Mouse (Mus musculus): ENCODE measurements around the gene Cabin1. TPM values are rescaled to one million over a fixed set of nuclear protein-coding genes. Genes with fewer than 3 reads are reported as not detected.
A peak's percentile ranks its signal among the peaks of the same experiment; 100 is the strongest.

The Cabin1 gene
- total RNA-seq, 1 experiment from 2014 or later, result 29.4 TPM

DNA sequence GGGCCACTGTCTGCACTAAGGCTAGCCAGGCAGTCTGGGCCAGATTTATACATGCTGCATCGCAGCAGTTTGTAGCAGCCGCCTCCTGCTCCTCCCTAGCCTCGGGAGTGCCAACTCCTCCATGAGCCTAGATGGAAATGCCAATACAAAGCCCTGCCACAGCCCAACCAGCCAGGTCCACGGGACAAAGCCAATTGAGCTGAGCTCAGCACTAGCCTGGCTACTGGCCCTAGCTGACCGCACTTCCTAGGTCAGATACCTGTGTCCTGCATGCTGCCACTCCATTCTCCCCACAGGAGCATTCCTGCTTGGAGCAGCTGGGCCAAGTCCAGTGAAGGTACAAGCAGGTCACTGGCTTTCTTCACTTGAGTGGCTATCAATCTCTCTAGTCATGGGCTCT, 86.2 kb downstream of the Cabin1 start:
- no peak for ATAC-seq (replicated peaks; ENCODE audit: insufficient number of reproducible peaks, low FRiP score, low TSS enrichment, poor library complexity, severe bottlenecking)

DNA sequence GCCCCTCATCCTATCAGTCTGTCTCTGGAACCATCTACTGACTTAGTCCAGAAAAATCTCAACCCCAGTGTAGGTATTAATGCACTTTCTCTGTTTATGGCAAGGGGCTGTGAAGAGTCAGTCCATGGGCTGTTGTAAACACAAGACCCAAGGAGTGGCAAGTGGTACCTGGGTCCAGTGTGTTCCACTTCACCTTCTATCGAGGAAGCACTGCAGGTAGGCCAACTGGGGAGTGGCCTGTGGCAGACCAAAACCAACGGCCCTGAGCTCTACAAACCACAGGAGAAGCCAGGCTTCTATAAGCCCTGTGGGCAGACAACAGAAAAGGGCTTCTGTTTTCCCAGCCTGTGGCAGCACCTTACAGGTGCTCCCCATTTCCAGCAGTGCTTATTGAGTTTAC, 86.6 kb downstream of the Cabin1 start:
- no peak for ATAC-seq (replicated peaks; ENCODE audit: insufficient number of reproducible peaks, low FRiP score, low TSS enrichment, poor library complexity, severe bottlenecking)

DNA sequence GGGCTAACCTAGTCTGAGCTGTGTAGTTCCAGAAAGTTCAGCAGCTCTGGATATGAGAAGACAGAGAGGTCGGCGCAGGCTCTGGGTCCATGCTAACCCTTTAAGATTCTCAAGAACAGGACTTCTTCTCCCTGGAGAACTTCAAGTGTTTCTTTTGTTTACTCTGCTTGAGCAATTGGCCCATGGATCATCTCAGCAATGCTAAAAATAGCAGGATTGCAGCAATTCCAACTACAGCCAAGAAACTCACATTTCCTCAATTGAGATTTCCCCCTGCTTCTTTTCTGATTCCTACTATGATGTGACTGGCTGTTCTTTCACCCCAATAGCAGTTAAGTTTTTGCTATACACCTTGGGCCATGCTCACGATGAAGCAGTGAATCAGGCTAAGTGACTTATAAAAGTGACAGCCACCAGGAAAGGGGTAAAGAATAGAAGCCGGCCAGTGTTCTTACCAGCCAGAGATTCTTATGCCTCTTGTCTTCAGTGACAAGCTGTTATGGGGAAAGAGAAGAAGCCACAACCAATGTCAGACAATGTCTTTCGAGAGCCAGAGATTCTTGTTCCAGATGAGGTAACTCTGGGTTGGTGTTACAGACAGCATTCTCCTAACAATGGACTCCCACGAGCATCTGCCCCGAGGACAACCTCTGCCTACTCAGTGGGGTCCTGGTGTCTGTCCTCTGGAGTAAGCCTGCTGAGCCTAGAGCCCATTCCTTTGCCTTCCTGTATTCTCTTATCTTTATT, 87.1 kb downstream of the Cabin1 start:
- ATAC-seq (replicated peaks; ENCODE audit: insufficient number of reproducible peaks, low FRiP score, low TSS enrichment, poor library complexity, severe bottlenecking), result 0 out of 2 replicates have a peak, but pooled peaks have one; percentile 5

DNA sequence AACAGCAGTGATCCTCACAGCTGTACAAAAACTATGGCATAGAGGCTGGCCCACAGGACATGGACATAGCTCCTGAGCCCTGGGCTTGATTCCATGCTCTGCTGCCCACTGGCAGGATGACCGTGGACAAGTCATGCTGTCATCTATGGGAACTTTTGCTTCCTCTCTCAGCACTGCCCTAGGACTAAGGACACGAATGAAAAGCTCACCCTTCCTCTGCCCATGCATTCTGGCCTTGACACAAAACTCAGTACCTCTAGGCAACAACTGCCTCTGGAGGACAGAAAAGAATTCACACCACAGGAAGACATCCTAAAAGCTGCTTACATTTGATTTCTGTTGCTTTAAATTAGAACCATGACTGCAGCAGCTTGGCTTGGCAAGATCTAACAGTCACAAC, 87.9 kb downstream of the Cabin1 start:
- ATAC-seq (replicated peaks; ENCODE audit: insufficient number of reproducible peaks, low FRiP score, low TSS enrichment, poor library complexity, severe bottlenecking), result no peak

DNA sequence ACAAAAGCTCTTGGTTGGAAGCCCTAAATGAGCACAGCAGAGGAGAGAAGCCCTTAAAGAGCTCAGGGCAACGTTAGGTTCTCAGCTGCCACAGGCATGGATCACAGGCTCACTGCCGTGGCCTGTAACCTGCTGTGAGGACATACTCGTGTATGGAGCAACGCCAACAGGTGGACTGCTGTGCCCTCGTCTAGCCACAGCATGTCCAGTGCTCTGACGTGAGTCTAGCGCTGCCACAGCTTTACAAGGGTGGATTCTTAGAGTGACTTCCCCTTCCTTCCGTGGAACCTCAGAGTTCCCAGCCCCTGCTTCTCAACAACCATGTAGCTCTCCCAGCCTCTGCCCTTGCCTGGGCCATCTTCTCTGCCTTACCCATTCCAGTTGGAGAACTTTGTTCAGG, 88.5 kb downstream of the Cabin1 start:
- 0 out of 2 replicates have a peak, but pooled peaks have one; percentile 18 for ATAC-seq (replicated peaks; ENCODE audit: insufficient number of reproducible peaks, low FRiP score, low TSS enrichment, poor library complexity, severe bottlenecking)

DNA sequence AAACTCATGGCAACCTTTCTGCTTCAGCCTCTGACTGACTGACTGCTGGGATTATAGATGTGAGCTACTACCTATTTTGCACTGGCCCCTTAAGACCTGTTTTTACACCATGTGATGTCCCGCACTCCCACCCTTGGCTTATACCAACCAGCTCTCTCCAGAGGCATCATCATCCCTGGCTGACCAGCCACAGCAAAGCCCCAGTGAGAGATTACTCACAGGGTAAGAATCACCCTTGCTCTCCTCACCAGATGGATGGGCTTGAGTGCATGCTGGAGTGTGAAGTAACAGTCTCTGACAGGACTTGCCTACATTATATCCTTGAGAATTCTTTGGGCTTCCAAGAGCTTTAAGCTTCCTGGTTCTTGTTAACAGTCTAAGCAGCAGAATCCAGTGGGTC, 94.2 kb downstream of the Cabin1 start:
- ATAC-seq (replicated peaks; ENCODE audit: insufficient number of reproducible peaks, low FRiP score, low TSS enrichment, poor library complexity, severe bottlenecking), result no peak

DNA sequence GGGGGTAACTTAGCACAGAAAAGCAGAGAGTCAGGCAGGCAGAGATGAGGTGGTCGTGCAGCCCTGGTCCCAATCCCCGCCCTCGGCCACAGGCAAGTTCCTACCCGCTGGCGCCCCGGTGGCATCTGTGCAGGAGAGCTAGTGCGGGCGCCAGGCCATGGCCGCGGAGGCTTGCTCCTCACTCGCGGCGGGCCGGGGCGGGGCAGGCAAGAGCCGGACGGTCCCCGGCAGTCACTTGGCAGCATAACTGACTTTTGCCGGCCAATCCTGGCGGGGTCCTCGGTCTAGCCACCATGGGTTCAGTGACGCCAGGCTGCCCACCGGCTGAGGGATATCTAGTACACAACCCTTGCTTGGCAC, 96.2 kb downstream of the Cabin1 start:
- ATAC-seq (replicated peaks; ENCODE audit: insufficient number of reproducible peaks, low FRiP score, low TSS enrichment, poor library complexity, severe bottlenecking), result 0 out of 2 replicates have a peak, but pooled peaks have one; percentile 18

DNA sequence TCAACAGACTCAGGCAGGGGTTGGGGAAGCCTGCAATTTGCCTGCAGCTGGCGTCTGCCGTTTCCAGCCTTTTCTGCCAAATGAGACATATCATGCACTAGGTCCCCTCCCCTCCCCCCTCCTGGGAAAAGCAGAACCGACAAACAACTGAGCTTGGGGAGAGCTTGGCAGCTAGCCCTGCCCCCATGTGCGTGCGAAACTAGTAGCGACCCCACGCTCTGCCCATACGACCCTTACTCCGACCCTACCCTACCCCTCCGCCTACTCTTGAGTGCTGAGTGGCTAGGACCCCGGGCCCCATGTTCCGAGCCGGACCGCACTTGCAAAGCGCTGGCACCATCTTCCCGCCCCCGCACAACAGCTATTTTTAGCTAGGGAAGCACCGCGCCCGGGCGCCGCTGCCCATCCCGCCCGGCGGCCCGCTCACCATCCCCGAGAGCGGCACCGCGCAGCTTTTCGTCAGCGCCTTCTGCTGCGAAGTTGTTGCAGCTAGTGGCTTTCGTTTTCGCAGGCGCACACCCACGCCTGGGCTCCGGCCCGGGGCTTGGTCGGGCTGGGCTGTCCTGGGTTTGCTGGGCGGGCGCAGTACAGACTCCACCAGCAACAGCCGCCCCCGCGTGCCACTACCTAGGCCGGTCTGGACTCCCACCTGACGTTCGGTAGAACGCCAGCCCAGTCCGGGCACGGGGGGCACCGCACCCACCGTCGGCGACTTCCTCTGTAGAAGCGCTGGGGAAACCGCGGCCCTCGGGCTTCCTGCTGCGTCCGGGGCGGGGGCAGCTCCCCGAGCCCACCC, 96.8 kb downstream of the Cabin1 start:
- ATAC-seq (replicated peaks; ENCODE audit: insufficient number of reproducible peaks, low FRiP score, low TSS enrichment, poor library complexity, severe bottlenecking), result 0 out of 2 replicates have a peak, but pooled peaks have one; percentile 27

DNA sequence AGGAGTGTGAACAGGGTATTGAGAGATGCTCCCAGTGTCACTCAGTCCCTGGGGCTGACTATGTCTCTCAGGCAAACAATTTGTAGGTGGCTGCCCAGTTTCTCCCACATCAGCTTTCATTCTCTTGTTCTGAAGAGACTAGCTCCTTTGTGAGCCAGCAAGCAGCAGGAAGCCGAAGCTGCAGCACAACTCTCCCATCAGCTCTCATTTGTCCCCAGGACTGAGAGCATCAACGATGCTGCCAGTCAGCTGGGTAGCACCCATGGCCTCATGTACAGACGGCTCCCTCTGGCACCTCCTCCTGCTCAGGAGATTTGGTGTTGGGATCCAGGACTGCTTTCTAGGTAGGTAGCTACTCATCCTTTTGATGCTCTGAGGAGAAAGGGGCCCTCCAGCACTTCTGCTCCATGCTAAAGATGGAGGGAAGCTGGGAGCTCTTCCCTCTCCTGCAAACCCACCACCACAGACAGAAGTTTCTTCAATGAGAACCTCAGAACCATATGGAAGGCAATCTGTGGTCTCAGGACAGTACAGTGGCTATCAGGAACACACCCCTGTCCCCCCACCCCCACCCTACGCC, 97.6 kb downstream of the Cabin1 start:
- no peak for ATAC-seq (replicated peaks; ENCODE audit: insufficient number of reproducible peaks, low FRiP score, low TSS enrichment, poor library complexity, severe bottlenecking)

DNA sequence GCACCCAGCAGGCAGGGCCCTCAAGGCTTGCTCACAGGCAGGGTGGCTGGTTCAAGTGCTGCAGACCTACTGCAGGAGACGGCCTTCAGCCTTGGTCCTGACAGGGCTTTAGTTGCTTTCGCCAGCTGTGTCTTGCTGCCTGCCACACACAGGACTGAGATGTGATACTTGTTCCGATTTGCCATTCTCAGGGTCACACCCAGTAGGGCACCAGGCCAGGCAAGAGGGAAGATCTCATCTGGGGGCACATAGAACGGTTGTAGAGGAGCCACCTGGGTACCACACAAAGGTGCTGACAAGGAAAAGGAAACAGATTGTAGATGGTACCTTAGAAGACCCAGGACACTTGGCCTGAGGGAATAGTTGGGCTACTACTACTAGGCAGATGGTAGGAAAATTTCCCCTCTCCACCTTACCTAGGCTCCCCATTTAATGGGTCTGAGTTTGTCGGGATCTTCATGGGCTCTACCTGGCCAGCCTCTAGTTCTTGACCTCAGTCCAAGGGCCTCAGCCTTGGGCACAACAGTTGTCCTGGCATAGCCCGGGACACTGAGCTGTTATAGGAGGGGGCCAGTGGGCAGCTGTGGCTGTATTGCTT, 99.4 kb downstream of the Cabin1 start:
- no peak for ATAC-seq (replicated peaks; ENCODE audit: insufficient number of reproducible peaks, low FRiP score, low TSS enrichment, poor library complexity, severe bottlenecking)

DNA sequence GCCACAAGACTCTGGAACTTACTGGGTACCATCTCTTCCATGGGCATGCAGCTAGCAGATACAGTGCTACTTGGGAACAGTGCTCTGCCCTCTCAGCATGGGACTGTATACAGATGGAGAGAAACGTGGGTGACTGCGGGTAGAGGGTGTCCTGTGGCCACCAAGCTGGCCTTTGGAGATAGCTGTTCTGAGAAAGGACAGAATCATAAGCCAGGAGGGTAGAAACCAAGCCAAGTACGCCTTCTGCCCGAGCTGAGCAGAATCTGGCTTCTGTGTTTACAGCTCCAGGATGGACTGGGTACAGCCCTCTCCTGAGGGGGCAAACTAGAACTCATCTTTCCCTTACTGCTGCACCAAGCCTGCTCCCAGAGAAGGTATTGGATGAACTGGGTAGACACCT, 101.6 kb downstream of the Cabin1 start:
- no peak for ATAC-seq (replicated peaks; ENCODE audit: insufficient number of reproducible peaks, low FRiP score, low TSS enrichment, poor library complexity, severe bottlenecking)

DNA sequence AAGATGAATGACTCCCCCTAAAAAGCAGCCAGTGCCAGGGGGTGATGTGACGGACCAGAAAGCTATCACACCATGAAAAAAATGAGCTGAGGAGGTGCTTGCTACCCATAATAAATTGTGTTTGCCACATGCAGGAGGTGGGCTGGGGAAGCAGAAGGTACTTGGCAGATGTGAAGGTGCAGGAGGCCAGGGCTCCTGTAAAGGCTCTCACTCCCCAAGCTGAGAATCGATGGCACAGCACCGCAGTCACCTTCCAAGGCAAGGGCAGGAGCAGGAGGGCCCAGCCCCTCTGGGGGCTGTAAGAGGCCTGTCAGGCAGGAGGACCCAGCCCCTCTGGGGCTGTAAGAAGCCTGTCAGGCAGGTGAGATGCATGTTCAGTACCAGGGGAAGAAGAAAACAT, 102.3 kb downstream of the Cabin1 start:
- ATAC-seq (replicated peaks; ENCODE audit: insufficient number of reproducible peaks, low FRiP score, low TSS enrichment, poor library complexity, severe bottlenecking), result no peak

DNA sequence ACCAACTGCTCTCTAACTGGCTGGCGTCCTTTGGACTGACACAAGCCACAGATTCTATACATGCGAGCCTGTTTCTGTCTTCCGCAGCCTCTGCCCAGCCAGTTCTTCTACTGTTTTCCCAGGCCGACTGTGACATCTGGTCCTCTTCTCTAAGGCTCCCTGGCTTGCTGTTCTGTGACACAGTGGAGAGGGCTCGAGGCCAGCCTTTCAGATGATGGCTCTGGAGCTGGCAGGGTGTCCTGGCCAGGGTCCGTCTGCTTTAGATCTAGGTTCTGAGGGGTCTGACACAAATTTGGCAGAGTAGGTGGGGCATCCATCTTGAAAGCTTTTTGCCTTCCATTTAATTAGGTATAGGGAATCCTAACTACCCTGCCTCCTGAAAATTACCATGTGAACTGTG, 102.8 kb downstream of the Cabin1 start:
- ATAC-seq (replicated peaks; ENCODE audit: insufficient number of reproducible peaks, low FRiP score, low TSS enrichment, poor library complexity, severe bottlenecking), result no peak

DNA sequence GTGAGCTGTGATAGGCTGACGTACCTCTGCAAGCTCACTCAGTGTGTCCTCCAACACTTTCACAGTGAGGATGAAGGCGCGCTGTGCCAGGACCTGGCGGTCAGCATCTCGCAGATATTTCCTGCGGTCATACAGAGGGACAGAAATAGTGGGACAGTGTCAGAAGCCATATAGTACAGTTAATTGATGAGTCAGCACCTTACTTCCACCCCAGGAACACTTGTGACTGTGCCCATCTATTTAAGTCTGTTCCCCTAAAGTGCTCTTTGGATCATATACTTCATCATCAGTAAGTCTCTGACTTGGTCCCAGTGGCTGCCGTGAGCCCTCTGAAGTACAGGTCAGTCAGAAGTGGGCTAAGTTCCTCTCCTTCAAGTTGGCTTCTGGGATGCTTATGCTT, 106.4 kb downstream of the Cabin1 start:
- ATAC-seq (replicated peaks; ENCODE audit: insufficient number of reproducible peaks, low FRiP score, low TSS enrichment, poor library complexity, severe bottlenecking), result no peak

DNA sequence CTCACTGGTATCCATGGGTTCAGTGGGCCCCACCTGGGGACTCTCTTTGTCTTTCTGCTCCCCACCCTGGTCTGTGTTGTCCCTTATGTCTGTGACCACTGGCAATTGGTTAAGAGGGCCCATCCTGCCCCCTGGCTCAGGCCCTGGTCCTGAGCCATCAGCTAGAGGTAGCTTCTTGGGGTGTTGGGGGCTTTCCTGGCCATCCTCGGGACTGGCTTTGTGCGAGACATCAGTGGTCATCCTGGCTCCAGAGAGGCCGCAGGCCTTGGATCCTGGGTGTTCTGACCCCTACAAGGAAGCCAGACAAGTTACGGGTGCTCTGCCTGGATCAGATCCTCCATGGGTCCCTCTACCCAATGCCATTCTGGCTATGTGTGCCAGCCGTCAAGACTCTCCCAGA, 107.0 kb downstream of the Cabin1 start:
- no peak for ATAC-seq (replicated peaks; ENCODE audit: insufficient number of reproducible peaks, low FRiP score, low TSS enrichment, poor library complexity, severe bottlenecking)

DNA sequence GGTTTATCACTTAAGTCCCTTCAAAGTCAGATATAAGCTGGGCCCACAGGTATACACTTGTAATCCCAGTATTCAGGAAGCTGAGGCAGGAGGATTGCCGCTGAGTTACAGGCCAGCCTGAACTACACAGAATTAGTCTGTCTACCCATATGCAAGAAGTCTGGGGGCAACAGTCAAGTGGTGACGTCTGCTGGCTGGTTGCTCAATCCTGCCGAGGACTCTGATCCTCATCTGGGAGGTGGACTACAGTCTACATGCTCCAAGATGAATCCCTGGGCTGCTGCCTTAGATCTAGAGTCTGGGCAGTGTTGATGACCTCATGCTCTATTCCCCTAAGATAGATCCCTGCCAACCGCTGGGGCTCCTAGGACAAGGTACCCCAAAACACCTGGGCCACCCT, 110.1 kb downstream of the Cabin1 start:
- ATAC-seq (replicated peaks; ENCODE audit: insufficient number of reproducible peaks, low FRiP score, low TSS enrichment, poor library complexity, severe bottlenecking), result no peak

DNA sequence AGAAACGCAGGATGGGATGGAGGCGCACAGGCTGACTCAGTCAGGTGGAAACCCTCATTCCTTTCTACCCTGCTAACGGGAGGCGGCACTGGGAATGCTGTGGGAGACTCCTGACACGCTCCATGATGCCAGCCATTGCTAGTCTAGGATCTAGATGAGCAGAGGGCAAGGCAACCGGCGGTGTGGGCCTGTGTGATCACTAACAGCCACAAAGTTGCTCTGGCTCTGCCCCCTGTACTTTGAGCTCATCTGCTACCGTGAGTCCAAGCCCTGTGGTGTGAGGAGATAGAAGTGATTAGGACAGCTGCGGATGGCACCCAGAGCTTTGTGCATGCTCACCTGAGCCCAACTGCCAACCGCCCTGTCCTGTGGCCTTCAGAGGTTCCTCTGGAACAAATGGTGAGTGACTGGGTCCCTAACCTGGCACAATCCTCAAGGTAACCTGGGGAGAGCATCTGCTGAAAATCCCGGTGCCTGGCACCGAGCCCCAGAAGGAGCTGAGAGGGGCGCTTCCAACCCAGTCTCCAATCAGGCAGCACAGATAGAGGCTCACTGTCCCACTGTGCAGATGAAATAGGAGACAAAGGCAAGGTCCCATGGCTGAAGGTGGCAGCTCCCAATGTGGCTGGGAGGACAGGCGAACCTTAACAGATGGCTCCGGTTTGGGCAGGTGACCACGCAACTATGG, 112.6 kb downstream of the Cabin1 start:
- no peak for ATAC-seq (replicated peaks; ENCODE audit: insufficient number of reproducible peaks, low FRiP score, low TSS enrichment, poor library complexity, severe bottlenecking)

DNA sequence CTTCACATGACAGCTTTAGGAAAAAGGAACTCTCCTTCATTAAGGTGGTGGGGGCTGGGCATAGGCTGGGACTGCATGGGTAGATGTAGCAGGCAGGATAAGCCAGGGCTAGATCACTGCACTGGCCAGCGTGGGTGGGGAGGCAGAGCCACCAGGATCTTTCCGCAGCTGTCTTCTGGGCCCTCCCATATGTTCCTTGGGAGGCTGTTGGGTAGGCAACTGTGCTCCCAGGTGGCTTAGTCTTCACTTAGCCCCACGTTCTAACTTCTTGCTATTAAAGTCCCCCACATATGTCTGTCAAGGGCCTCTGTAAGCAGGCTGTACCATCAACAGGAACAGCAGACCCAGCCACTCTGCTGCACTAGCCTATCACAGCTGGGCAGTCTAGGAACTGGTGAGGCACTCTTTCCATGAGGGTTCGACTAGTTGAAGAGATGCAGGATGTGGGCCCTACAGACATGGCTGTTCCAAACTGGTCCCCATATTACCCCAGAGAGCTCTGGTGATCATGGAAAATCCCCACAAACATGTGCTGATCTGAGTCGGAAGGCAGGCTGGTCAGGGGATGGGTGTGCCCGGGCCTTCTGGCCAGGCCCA, 113.7 kb downstream of the Cabin1 start:
- no peak for ATAC-seq (replicated peaks; ENCODE audit: insufficient number of reproducible peaks, low FRiP score, low TSS enrichment, poor library complexity, severe bottlenecking)

Data from monocyte, adult 5-6 weeks (primary cell).